Mouse (Mus musculus) C2C12 (cell line): ENCODE measurements at regions not wholly inside any gene's neighbourhood (a gene's known extent, or its start where the extent isn't known, plus 50 kb on each side); places are given as distances from the start of the nearest gene placed in this dataset.

Experiments used
- CEBPB ChIP-seq: IDR thresholded peaks from one replicate; pipeline ENCODE4 v1.6.1; 2011; ENCODE audit warnings: low read depth, mild to moderate bottlenecking, control low read depth, moderate library complexity
- CTCF ChIP-seq: IDR thresholded peaks from one replicate; pipeline ENCODE4 v1.5.1; 2011; ENCODE audit not compliant: control insufficient read depth, insufficient read depth, insufficient read length
- FOSL1 ChIP-seq: IDR thresholded peaks from one replicate; pipeline ENCODE4 v1.8.0; 2011; ENCODE audit warnings: mild to moderate bottlenecking, low read length; ENCODE audit not compliant: poor library complexity, insufficient read depth, severe bottlenecking
- MAX ChIP-seq: IDR thresholded peaks from one replicate; pipeline ENCODE4 v1.6.1; 2011; ENCODE audit warnings: mild to moderate bottlenecking, control low read depth
- MYOD1 ChIP-seq: IDR thresholded peaks from one replicate; pipeline ENCODE4 v1.6.1; 2011; ENCODE audit warnings: low read depth; ENCODE audit not compliant: control insufficient read depth, insufficient read length
- MYOG ChIP-seq: IDR thresholded peaks from one replicate; pipeline ENCODE4 v1.6.1; 2011; ENCODE audit not compliant: control insufficient read depth, insufficient read length; ENCODE audit errors: extremely low read depth
- USF1 ChIP-seq: IDR thresholded peaks from one replicate; pipeline ENCODE4 v1.6.1; 2011; ENCODE audit warnings: low read depth, mild to moderate bottlenecking, control low read depth, moderate library complexity

- TF ChIP-seq CTCF (no peak), MAX (no peak), CEBPB (no peak), MYOD1 (no peak), FOSL1 (no peak), USF1 (no peak), MYOG (no peak)
These were observed 73.2 kb upstream of the Nkd1 start for GRCm38 (mm10) chr8:88447844-88448535.
